Mouse (Mus musculus) megakaryocyte, adult 5-6 weeks (primary cell): Measurements from ENCODE around the gene AU018091. TPM values are rescaled to one million over a fixed set of nuclear protein-coding genes. Genes with fewer than 3 reads are reported as not detected.
"Not testable (repeated sequence)": the region's sequence is repeated elsewhere in the genome, so short reads cannot be mapped to it uniquely, and the experiment has no call there.

Experiments
- ATAC-seq: 2 replicates; pipeline ENCODE4 v1.8.0; 2016; ENCODE audit warnings: mild to moderate bottlenecking, inconsistent platforms; ENCODE audit not compliant: poor library complexity, severe bottlenecking
- total RNA-seq, 2 experiments: library from RNA; stranded (forward) in 1 of 2; stranded (reverse) in 1 of 2; fragments of 153-499, 151-499 nt in 1 of 2; fragments of 221-1000, 200-1000 nt in 1 of 2; gene quantifications; 2 replicates each; pipeline versions ENCODE4 v1.2.3 to v1.2.4; 2015 to 2017

AU018091 gene
- total RNA-seq, 2 experiments from 2014 or later, result not detected

- ATAC-seq, result no peak
Measured at GRCm38 (mm10) chr7:3168296-3168695, 707 bp downstream of the AU018091 start.

- no peak for ATAC-seq
Measured at GRCm38 (mm10) chr7:3166270-3166669, 2.7 kb downstream of the AU018091 start.

DNA sequence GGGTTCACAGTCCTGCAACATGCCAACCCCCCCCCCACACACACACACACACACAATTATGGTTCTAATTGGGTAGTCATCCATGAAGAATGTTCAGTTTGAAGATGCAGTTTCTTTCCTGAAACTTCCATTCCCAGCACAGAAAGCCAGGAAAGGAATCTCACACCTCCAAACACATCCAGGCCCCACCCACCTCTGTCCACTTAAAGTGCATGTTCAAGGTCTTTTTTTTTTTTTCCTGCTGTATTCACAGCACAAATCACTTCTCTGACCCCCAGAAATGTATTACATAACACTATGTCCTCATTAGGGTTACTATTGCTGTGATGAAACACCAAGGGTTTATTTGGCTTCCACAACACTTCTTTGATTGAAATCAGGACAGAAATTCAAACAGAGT is 4.0 kb downstream of the AU018091 start:
- ATAC-seq, result no peak

DNA sequence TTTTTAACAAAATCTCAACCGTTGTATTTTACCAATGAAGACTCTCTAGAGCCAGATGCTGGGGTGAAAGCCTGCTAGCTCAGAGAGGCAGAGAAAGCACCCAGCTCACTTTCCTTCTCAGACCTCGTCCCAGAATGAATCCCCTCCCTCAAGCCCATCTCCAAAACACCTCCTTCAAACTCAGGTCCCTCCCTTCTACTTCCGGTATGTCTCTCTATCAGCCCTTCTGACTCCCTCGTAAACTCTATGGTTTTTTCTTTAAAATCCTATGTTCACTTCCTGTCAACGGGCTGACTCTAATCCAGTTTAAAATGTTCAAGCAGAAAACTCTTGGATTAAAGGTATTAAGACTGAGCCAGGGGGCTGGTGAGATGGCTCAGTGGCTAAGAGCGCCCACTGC is 4.6 kb downstream of the AU018091 start:
- ATAC-seq, result no peak

DNA sequence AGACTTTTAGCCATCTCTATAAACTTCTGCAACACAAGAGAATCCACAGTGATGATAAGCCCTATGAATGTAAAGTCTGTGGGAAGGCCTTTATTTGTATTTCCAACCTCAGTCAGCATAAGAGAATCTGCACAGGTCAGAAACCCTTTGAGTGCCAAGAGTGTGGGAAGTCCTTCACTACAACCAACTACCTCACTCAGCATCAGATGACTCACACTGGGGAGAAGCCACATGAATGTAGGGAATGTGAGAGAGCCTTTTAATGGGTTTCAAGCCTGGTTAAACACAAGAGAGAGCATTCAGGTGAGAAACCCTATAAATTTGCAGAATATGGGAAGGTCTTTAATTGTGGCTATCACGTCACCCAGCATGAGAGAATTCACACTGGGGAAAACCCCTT is 18.6 kb downstream of the AU018091 start:
- ATAC-seq, result no peak

GRCm38 (mm10) chr7:3146072-3146471 is 22.9 kb downstream of the AU018091 start:
- no peak for ATAC-seq

DNA sequence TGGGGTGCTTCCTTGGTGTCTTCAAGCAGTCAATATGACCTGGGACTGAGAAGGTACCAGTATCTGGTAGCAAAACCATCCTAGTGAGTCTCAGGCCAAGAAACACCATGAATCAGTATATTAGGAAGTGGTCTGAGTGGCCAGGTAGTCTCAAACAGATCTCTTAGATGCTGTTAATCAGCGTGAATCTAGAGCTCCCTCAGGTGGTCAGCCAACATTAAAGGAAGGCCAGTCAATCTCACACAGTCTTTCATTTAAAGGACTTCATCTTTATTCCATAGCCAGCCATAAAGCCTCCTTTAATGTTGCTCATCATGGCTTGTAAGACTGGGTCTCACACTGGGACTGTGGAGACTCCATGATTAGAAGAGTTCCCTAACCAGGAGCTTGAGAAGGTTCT is 25.7 kb downstream of the AU018091 start:
- no peak for ATAC-seq

DNA sequence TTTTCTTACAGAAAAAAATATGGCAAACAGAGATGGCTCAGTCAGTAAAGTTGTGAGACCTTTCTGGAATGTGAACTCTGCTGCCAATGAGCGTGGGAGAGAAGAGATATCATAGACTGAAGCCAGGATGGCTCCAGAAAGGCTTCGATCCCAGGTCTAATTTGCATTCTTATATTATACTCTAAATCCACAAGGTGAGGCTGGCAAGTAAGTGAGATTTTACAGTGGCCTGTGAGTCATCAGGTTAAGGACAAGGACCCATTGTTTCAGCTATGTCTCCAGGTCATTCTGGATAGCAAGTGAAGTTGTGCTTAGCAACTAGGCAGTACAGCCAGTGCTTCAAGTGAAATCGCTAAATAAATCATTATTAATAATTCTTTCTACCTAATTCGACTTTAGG is 33.4 kb downstream of the AU018091 start:
- no peak for ATAC-seq

GRCm38 (mm10) chr7:3134654-3135053 is 34.3 kb downstream of the AU018091 start:
- ATAC-seq, result no peak

DNA sequence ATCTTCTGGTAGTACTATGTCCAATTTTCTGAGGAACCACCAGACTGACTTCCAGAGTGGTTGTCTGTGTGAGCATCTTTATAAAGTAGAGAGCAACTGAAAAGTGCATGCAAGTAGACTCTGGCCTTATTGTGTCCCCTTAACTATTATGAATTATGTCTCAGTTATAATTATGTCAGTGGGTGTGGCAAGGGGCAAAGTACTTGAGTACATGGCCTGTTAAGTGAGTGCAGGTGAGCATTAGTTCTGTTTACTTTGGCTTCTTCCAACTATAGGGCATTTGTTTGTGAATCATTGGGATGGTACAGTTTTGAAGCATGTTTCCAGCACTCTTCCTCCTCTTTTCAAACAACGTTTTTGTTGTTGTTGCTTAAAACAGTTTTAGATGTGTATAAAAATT is 38.7 kb downstream of the AU018091 start:
- ATAC-seq, result no peak

- not testable (repeated sequence) for ATAC-seq
Measured at GRCm38 (mm10) chr7:3128564-3128963, 40.4 kb downstream of the AU018091 start.

DNA sequence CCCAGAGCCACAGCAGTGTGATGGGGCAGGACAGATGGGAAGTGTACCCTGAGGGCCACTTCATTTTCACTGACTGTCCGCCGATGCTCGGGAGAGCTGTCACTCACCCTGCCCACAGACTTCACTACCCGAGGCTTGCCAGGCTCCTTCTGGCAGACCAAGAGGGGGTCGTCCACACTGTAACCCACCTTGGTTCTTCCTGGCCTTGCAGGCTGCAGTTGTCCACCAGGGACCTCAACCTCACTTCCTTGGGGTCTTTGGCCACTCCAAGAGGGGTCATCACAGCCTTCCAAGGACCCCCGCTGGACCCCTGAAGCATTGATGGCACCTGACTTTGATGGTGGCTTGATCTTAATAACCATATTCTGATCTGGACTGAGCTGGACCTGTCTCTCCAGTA is 57.8 kb downstream of the AU018091 start:
- not testable (repeated sequence) for ATAC-seq

DNA sequence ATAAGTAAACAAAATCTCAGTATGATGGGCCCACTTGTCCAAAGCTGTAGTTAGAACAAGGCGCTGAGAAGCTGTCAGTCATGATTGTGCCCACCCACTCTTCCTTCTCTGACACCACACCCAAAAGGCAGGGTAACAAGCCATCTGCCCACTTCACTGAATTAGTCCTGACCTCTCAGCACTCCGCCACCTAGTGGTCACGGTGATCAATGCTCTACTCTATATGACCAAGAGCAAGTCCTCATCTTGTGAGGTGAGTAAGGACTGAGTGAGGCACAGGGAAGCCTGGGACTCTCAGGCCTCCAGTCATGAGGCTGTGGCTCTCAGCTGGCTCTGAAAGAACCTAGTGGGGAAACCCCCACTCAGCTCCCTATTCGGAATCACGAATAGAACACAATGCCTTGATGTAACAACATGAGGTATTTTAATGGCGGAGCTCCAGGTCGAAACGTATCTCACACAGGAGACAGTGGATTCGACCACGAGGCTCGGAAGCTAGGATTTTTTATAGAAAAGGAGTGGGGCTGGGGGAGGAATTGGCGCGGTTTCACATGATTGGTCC is 62.4 kb downstream of the AU018091 start:
- not testable (repeated sequence) for ATAC-seq

Other genes with a start within 250 kb of the AU018091 start
- 3.9 and 4.0 TPM in 2 replicates for gene Nlrp12, start 80.5 kb upstream of the AU018091 start, total RNA-seq (2015)
- gene Nlrp12, start 80.5 kb upstream of the AU018091 start, total RNA-seq (2017), result 7.5 and 7.8 TPM in 2 replicates
- gene Myadm, start 119.9 kb upstream of the AU018091 start, total RNA-seq (2015), result 246 and 261 TPM in 2 replicates
- 75.7 and 78.5 TPM in 2 replicates for gene Myadm, start 119.9 kb upstream of the AU018091 start, total RNA-seq (2017)
- gene Prkcg, start 120.0 kb upstream of the AU018091 start, total RNA-seq (2015), result 1.3 and 1.6 TPM in 2 replicates
- 0.81 and 0.92 TPM in 2 replicates for gene Prkcg, start 120.0 kb upstream of the AU018091 start, total RNA-seq (2017)
- not detected in 2 replicates for gene Cacng7, start 163.8 kb upstream of the AU018091 start, total RNA-seq (2015)
- not detected in 2 replicates for gene Cacng7, start 163.8 kb upstream of the AU018091 start, total RNA-seq (2017)
- not detected in 2 replicates for gene Cacng8, start 221.5 kb upstream of the AU018091 start, total RNA-seq (2015)
- gene Cacng8, start 221.5 kb upstream of the AU018091 start, total RNA-seq (2017), result not detected in 2 replicates